Mouse (Mus musculus) spleen, postnatal 14 days (tissue): ENCODE measurements around the gene Eddm3b.

Source experiments
- DNase-seq, 2 experiments: peaks; one replicate each; pipeline ENCODE4 v3.0.0; 2021 to 2022; ENCODE audit warnings: low spot score in 2 of 2

Gene Eddm3b

DNA sequence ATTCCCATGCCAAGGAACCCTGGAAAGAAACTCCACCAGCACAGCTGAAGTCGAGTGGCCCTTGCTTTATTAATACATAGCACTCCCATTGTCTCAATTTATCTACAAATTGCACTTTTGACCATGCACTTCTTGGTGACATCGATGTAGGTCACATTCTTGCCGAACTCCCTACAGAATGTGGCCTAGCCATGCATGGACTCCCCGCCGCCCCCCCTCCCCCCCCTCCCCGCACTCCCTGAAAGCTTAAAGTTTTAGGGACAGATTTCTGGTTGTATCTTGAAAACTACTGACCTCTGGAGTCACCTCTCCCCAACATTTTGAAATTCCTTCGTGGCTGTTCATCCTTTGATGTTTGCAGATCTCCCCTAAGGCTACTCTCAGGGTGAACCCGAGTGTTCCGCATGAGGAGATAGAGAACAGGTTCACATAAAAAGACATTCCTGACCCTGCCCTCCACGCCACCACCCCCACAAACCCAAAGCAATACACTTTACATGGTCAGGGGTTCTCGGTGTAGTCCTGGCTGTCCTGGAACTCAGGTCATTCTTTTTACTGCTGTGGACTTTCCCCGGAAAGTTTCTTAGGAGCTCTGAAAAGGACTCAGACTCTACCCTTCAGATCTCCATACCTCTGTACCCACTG is at the start of gene Eddm3b:
TSS of gene Eddm3b (plus strand) at position 511 of the 645 bp plus-strand sequence.
- DNase-seq = no peak

DNA sequence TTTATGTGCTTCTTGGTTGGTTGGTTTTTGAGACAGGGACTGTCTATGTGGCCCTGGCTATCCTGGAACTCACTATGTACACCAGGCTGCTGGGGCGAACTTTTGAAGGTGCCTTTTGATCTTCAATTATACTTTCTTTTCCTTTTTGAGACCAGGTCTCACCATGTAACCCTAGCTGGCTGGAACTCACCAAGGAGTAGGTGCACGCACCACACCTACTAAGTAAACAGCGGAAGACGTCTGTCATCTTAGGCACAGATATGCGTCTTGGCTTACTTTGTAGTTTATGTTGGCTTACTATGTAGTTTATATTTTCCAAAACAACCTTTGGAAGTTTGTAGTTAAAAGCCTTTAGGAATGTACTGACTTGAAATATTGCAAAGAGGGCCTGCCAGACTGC is 45.3 kb upstream of the Eddm3b start:
- DNase-seq = no peak

GRCm38 (mm10) chr14:51069617-51070016 is 44.6 kb upstream of the Eddm3b start:
- peak in 1 of 2 experiments; percentile 55 for DNase-seq

DNA sequence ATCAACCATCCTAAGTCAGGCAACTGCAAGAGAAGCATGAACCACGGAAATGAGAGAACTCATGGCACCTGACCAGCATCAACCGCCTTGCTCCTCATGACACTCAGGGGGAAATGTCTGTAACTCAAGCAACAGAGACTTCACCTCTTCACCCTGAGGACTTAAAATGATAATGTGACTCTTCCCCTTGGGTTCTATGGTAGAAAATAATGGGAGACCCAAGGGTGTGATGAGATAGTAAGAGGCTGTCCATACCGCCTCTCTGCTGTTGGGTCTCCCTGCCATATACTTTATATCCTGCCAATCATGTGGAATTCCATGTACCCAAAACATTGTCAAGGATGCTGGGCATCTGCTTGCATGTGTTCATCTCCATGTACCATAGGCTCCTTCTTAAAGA is 39.9 kb upstream of the Eddm3b start, which contains the start of gene Olfr750:
TSS of gene Olfr750 (minus strand) at position 101 of the 400 bp plus-strand sequence.
- DNase-seq = no peak

DNA sequence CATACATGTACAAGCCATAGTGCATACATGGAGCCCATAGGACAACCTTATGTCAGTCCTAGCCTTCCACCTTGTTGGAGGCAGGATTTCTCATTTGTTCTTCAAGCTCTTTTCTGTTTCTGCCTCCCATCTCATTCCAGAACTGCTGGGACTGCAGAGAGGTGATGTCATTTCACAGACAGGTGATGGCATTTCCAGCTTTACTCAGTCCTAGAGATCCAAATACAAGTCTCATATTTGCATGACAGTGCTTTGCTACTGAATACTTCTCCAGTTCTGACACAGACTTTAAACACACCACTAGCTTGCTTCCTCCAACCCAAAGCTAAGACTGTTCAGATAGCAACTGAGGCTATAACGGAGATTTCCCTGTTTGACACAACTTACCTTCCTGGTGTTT is 35.0 kb upstream of the Eddm3b start:
- DNase-seq = no peak

DNA sequence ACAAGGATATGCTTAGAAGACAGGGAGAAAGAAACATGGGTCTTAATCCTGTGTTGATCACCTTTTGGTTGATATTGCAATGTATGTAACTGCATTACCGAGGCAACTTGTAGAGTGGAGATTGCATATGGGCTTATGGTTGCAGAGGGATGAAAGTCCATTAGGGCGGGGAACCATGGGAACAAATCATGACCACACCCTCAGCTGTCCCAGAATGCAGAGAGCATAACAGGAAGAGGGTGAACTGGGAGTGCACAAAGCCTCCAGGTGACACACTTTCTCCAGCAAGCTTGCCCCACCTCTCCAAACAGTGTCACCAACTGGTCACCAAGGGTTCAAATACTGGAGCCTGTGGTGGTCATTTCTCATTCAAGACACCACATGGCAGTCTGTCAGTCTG is 33.2 kb upstream of the Eddm3b start:
- DNase-seq = no peak

GRCm38 (mm10) chr14:51082599-51083581 is 31.3 kb upstream of the Eddm3b start:
- peak; percentile 25 to 50 for DNase-seq

DNA sequence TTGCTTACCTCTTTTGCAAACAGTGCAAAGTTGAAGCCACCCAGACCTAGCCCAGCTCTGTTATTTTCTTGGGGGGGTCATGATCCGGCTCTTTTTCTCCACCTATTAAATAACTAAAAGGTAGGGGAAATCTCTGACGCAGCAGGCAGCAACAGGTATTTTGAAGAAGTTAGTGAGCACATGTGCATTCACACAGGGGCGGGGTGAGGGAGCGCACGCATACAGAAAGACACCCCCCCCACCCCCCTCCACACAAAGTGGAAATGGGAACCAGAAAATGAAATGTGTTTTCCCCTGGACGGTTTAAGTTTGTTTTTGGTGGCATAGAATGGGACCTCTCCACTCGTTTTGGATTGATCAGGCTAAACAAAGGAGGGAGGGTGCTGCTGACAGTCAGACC is 30.4 kb upstream of the Eddm3b start:
- no peak for DNase-seq

- no peak for DNase-seq
These were observed 29.1 kb upstream of the Eddm3b start for GRCm38 (mm10) chr14:51085086-51085485.

DNA sequence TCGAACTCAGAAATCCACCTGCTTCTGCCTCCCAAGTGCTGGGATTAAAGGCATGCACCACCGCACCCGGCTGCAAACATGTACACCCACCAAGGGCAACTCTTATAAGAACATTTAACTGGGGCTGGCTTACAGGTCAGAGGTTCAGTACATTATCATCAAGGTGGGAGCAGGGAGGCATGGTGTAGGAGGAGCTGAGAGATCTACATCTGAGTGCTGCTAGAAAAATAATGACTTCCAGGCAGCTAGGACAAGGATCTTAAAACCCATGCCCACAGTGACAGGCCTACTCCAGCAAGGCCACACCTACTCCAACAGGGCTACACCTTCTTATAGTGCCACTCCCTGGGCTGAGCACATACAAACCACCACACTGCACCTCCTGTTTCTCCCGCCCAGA is 28.3 kb upstream of the Eddm3b start:
- DNase-seq = no peak

- DNase-seq = no peak
These were observed 26.5 kb upstream of the Eddm3b start for GRCm38 (mm10) chr14:51087762-51088161.

- DNase-seq = peak; percentile 61 to 69
These were observed 25.9 kb upstream of the Eddm3b start for GRCm38 (mm10) chr14:51088166-51088969.

- DNase-seq = peak; percentile 87 to 94
These were observed 25.1 kb upstream of the Eddm3b start for GRCm38 (mm10) chr14:51088970-51089673.

DNA sequence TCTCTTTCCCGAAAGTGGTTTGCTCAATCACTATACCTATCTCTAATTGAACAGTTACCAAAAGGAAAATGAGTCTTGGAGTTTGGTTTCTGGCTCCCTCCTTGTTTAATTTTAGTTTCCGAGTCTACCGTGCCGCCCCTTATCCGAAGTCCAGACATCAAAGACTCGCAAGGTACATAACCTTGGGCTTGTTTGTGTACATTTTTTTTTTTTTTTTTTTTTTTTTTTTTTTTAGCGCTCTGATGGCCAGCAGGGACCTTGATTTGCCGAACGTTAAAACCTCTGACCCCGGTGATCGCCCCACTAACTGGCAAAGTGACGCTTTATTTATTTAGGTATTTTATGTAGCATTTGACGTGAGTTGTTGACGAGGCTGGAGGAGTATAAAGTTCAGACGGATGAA is 24.6 kb upstream of the Eddm3b start:
- no peak for DNase-seq

- DNase-seq = peak; percentile 67 to 79
These were observed 24.0 kb upstream of the Eddm3b start for GRCm38 (mm10) chr14:51090077-51090781.

GRCm38 (mm10) chr14:51090921-51091900 is 23.0 kb upstream of the Eddm3b start, which contains the start of the genes Rnase4 and Ang:
TSS of gene Rnase4 (plus strand) at chr14:51091077.
TSS of gene Ang (plus strand) at chr14:51091150.
- peak in 1 of 2 experiments; percentile 7 for DNase-seq

- no peak for DNase-seq
These were observed 22.1 kb upstream of the Eddm3b start for GRCm38 (mm10) chr14:51092073-51092620.

- DNase-seq = no peak
These were observed 20.7 kb upstream of the Eddm3b start for GRCm38 (mm10) chr14:51093496-51093895.
